Mouse (Mus musculus) liver, embryonic 14 days (tissue): ENCODE results near the gene Btbd1. TPM values are rescaled to one million over a fixed set of nuclear protein-coding genes. Genes with fewer than 3 reads are reported as not detected.

Experiments used
- polyA plus RNA-seq: library from polyadenylated mRNA; depleted of rRNA; stranded (reverse); fragments of >200 nt; gene quantifications from 2 replicates; pipeline ENCODE4 v1.2.3, GENCODE M21; 2012; rRNA removed

The Btbd1 gene
- polyA plus RNA-seq = 15.0 and 18.7 TPM in 2 replicates

GRCm38 (mm10) chr7:81829379-81829894 is at the start of gene Btbd1:
Gene Btbd1 (minus strand): TSS chr7:81829431.

GRCm38 (mm10) chr7:81858968-81859721 is 29.9 kb upstream of the Btbd1 start, which contains the start of gene Tm6sf1:
Gene Tm6sf1 (plus strand): TSS chr7:81859001.

GRCm38 (mm10) chr7:81855694-81856093 is 26.5 kb upstream of the Btbd1 start, which contains the start of gene Gm10160:
Gene Gm10160 (minus strand): TSS chr7:81855794.

GRCm38 (mm10) chr7:81789095-81789757 is 40.0 kb downstream of the Btbd1 start, which contains the start of gene 3110040N11Rik:
Gene 3110040N11Rik (minus strand): TSS chr7:81789478.

GRCm38 (mm10) chr7:81762180-81763109 is 66.8 kb downstream of the Btbd1 start, which contains the start of gene Ramac:
Gene Ramac (plus strand): TSS chr7:81762925.

Other genes with a start within 250 kb of the Btbd1 start
- 2.5 and 2.9 TPM in 2 replicates for gene Homer2, start 121.9 kb downstream of the Btbd1 start, polyA plus RNA-seq
- 24.5 and 28.7 TPM in 2 replicates for gene Ramac, start 66.5 kb downstream of the Btbd1 start, polyA plus RNA-seq
- 21.0 and 21.2 TPM in 2 replicates for gene 3110040N11Rik, start 40.0 kb downstream of the Btbd1 start, polyA plus RNA-seq
- gene Gm10160, start 26.4 kb upstream of the Btbd1 start, polyA plus RNA-seq = not detected in 2 replicates
- 8.7 and 11.6 TPM in 2 replicates for gene Tm6sf1, start 29.6 kb upstream of the Btbd1 start, polyA plus RNA-seq
- 0.23 and 0.33 TPM in 2 replicates for gene Hdgfl3, start 105.0 kb upstream of the Btbd1 start, polyA plus RNA-seq
- 0.24 and 0.34 TPM in 2 replicates for gene Bnc1, start 162.9 kb upstream of the Btbd1 start, polyA plus RNA-seq